Mouse (Mus musculus): Measurements from ENCODE around the gene Fgf8.

The Fgf8 gene

DNA sequence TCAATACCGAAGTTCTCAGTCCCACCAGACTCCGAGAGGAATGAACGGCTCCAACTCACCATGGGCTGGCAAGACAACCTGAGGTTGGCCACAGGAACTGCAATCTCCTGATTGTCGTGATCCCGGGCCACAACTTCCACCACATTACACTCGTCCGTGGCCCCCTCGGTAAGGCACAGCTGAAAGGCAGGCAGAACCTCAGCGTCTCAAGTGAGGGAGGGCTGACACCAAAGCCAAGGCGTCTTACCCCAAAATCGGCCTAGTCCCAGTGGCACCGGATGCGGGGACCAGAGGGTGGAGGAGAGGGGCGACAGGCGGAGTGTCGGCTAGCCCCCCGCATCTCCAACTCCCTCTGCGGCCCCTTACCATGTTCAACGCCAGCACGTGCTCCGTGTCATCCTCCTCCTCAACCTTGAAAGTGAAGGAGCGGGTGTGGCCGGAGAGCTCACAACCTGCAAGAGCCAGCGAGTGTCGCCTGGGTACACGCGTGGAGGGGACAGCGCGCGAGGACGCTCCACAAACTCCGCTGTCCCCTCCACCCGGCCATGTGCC lies 6.1 kb upstream of the Fgf8 start:
- in situ Hi-C loops (cut with MboI), result loop anchor here (10.0 kb wide), 1 partner anchor 184 kb away; the partner anchor contains the start of genes Gm17018 and Poll

GRCm38 (mm10) chr19:45748206-45748605 lies 5.5 kb upstream of the Fgf8 start:
- in situ Hi-C loops (cut with MboI), result loop anchor here (10.0 kb wide), 1 partner anchor 183 kb away; the partner anchor contains the start of genes Gm17018 and Poll

GRCm38 (mm10) chr19:45747028-45747867 lies 4.5 kb upstream of the Fgf8 start:
- in situ Hi-C loops (cut with MboI), result loop anchor here (10.0 kb wide), 1 partner anchor 182 kb away; the partner anchor contains the start of genes Gm17018 and Poll

GRCm38 (mm10) chr19:45746153-45747020 lies 3.7 kb upstream of the Fgf8 start:
- in situ Hi-C loops (cut with MboI), result loop anchor here (10.0 kb wide), 1 partner anchor 182 kb away; the partner anchor contains the start of genes Gm17018 and Poll

- in situ Hi-C loops (cut with MboI), result loop anchor here (10.0 kb wide), 1 partner anchor 181 kb away; the partner anchor contains the start of genes Gm17018 and Poll
These were observed 2.8 kb upstream of the Fgf8 start for GRCm38 (mm10) chr19:45745344-45746152.

DNA sequence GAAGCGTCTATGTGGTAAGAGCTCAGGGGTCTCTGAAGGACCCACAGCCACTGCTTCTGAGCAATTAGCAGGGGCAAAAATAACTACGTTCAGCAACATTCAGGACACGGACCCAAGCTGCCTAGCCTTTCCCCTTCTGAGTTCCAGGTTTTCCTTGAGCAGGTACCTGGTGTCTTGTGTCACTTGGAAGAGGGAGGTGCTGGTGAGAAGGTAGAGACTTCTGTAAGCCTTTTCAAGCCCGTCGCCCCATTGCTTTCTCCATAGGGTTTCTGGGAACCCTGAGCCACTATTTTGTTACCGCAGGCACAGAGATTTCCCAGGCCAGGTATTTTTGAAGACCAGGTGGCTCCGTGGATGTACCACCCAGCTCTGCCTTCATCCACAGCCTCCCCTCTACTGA lies 904 bp upstream of the Fgf8 start:
- in situ Hi-C loops (cut with MboI), result loop anchor here (10.0 kb wide), 1 partner anchor 179 kb away; the partner anchor contains the start of genes Gm17018 and Poll

GRCm38 (mm10) chr19:45742984-45743575 lies 365 bp upstream of the Fgf8 start:
- in situ Hi-C loops (cut with MboI), result loop anchor here (10.0 kb wide), 1 partner anchor 178 kb away; the partner anchor contains the start of genes Gm17018 and Poll

DNA sequence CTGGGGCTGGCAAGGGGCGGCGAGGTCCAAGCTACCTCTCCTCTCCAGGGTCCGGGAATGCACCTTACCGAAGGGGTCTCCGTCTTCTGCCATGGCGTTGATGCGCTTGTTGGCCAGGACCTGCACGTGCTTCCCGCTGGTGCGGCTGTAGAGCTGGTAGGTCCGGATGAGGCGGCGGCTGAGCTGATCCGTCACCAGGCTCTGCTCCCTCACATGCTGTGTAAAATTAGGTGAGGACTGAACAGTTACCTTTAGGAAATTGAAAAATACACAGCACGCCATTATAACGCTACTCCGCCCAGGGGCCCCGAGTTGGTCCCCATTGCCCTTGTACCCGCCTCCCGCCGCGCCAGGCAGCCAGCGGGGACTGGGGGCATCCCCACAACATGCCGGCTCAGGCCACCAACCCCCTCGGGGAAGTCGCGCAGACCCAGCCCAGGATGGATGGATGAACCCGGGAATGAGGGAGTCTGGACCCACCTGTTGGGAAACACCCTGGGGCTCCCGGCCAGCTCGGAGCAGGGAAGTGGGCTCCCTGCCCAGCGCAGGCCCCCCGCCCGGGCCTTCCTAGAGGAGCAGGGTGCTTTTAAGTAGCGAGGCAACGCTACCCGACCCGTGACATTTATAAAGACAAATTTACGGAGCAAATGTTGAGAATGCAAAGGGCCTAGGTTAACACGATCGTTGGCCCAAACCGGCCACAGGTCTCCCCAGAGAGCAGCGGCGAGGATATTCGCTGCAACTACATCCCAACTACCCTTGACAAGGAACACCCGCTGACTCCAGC lies 1.1 kb downstream of the Fgf8 start:
- in situ Hi-C loops (cut with MboI), result loop anchor here (10.0 kb wide), 1 partner anchor 177 kb away; the partner anchor contains the start of genes Gm17018 and Poll

DNA sequence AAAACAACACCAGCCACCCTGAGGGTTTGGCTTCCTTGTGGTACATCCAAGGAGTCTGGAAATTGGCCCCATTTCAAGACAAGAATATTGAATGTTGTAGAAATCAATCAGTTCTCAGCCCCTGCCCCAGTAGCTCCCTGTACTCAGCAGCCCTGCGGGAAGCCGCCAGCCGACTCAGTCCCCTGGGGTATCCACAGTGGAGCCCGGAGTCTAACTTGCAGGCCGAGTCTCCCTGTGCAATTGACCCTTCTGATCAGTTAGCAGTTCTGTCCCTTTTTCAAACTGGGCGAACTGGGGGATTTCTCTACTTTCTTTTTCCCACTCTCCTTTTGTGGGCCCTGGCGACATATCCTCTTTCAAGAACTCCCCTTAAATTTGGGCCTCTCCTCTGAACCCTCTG lies 1.9 kb downstream of the Fgf8 start:
- in situ Hi-C loops (cut with MboI), result loop anchor here (10.0 kb wide), 1 partner anchor 176 kb away; the partner anchor contains the start of genes Gm17018 and Poll

DNA sequence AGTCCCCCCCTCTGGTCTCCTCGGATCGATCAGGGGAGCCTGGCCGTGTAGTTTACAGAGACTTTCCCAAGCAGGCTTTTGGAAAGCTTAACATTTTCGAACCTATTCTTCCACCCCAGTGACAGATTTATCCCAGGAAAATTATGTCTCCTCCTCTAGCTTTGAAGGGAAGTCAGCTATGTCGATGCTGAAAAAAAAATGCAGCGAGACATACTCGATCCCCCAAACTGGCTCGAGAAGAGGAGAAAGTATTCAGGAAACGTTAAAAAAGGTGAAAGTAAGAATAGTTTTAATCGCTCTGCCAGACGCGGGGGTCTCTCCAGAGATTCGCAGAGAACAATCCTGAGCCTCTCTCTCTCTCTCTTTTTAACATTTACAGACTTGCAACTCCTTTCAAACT lies 2.5 kb downstream of the Fgf8 start:
- in situ Hi-C loops (cut with MboI), result loop anchor here (10.0 kb wide), 1 partner anchor 175 kb away; the partner anchor contains the start of genes Gm17018 and Poll

GRCm38 (mm10) chr19:45738521-45738920 lies 4.2 kb downstream of the Fgf8 start:
- in situ Hi-C loops (cut with MboI), result no loop called here

DNA sequence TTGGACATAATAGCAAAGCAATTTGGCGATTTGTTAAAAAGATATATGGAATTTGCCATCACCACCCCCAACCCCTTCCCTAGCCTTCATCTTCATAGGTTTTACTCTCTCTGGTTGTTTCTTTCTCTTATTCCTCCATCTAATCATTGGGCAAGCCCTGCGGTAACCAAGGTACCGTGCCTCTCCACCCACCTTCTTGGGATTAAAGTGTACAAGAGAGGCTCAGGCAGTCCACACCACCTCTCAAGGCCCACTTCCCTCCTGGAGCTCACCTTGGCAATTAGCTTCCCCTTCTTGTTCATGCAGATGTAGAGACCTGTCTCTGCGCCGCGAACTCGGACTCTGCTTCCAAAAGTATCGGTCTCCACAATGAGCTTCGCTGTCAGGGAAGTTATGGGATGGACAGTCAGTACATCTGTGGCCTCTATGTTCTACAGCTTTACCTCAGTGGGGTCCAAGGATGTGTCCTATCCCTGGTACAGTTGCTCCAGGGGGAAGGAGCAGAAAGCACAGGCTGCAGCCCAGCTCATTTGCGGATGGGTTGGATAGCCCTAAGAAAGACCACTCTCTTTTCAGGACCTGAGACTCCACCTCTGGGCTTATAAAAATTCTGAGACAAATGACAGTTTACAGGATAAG lies 4.8 kb downstream of the Fgf8 start:
- in situ Hi-C loops (cut with MboI), result no loop called here

GRCm38 (mm10) chr19:45737208-45737845 lies 5.4 kb downstream of the Fgf8 start:
- in situ Hi-C loops (cut with MboI), result no loop called here

DNA sequence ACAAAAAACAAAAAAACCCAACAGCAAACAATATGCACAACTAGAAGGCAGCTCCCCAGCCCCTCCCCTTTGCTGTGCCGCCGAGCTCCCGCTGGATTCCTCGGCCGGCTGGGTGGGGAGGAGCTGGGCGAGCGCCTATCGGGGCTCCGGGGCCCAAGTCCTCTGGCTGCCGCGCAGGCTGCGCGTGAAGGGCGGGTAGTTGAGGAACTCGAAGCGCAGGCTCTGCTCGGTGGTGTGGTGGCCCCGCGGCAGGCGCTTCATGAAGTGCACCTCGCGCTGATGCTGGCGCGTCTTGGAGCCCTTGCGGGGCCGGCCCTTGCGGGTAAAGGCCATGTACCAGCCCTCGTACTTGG lies 5.9 kb downstream of the Fgf8 start:
- in situ Hi-C loops (cut with MboI), result no loop called here

DNA sequence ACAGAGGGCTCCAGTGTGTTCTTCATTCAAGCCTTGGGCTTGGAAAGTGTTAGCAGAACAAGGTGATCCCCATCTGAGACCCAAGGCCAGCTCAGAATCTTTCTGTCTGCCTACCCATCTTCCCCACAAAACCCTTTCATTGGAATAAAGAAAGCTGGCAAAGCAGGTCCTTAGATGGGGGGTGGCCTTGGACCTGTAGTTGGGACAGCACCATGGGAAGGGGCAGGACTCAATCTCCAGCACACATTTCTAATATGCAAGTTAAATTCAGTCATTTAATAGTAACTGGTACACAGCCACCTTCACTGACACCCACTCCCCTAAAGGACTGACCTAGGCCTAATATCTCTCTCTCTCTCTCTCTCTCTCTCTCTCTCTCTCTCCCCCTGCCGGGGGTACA lies 6.5 kb downstream of the Fgf8 start:
- in situ Hi-C loops (cut with MboI), result no loop called here

GRCm38 (mm10) chr19:45734762-45735161 lies 8.0 kb downstream of the Fgf8 start:
- in situ Hi-C loops (cut with MboI), result no loop called here

DNA sequence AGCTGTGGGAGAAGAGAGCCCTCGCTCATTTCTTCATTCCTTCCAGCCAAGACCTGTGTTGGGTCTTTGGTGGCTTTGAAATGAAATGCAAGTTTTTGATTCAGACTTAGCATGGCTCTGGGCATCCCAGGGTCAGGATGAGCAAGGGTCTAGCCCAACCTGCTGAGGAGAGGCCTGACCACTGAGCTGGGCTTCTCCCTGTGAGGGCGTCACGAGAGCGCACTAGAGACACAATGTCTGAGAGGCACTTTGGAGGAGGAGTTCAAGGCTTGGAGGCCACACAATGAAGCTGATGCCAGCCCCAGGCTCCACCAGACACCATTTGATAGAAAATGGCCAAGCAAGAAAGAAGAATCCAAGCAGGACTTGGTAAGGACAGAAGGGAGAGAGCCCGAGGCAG lies 8.5 kb downstream of the Fgf8 start:
- in situ Hi-C loops (cut with MboI), result no loop called here

GRCm38 (mm10) chr19:45733564-45733963 lies 9.2 kb downstream of the Fgf8 start:
- in situ Hi-C loops (cut with MboI), result no loop called here

DNA sequence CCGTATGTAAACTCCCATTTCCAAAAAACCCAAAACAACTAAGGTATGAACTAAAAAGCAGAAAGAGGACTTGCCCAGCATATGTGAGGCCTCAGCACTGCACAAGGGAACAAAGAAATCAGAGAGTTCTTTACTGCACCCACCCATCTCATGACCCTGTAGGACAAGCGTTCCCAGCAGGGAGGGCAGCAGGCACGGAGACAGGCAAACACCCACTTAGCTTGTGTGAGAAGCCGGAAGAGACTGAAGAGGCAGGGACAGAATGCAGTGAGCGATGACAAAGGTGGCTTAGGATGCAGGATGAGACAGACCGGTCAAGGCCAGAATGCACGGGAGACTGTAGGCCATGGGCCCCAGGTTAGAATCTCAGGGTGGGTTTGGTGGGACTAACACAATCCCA lies 11.1 kb downstream of the Fgf8 start:
- in situ Hi-C loops (cut with MboI), result no loop called here

Data from mature B cell (primary cell).